Mouse (Mus musculus) stomach, embryonic 14.5 days (tissue): Measurements from ENCODE around the gene Phldb2. TPM values are rescaled to one million over a fixed set of nuclear protein-coding genes. Genes with fewer than 3 reads are reported as not detected.

Source experiments
- ATAC-seq: fragments of 200-750 bp; cut with Nextera tagmentation; 2 replicates; pipeline ENCODE4 v1.8.0; 2017; ENCODE audit warnings: low read depth, moderate TSS enrichment; ENCODE audit not compliant: insufficient number of reproducible peaks, insufficient read depth, low FRiP score
- H3K27ac ChIP-seq: fragments of 300-500 bp; sonication (generic); 2 replicates; pipeline ENCODE4 v1.5.1; 2014; ENCODE audit warnings: mild to moderate bottlenecking, low read length, moderate library complexity, mixed read lengths
- H3K27me3 ChIP-seq: fragments of 300-500 bp; sonication (generic); 2 replicates; pipeline ENCODE4 v1.6.1; 2014; ENCODE audit warnings: low read length, control low read depth, mixed read lengths; ENCODE audit not compliant: control insufficient read depth, insufficient read depth
- H3K36me3 ChIP-seq: fragments of 300-500 bp; sonication (generic); 2 replicates; pipeline ENCODE4 v1.6.1; 2014; ENCODE audit warnings: mild to moderate bottlenecking, control low read depth, low read length, moderate library complexity, mixed read lengths; ENCODE audit not compliant: control insufficient read depth, insufficient read depth
- H3K4me1 ChIP-seq: fragments of 300-500 bp; sonication (generic); 2 replicates; pipeline ENCODE4 v1.6.1; 2014; ENCODE audit warnings: low read length, control low read depth, mixed read lengths; ENCODE audit not compliant: control insufficient read depth, insufficient read depth
- H3K4me2 ChIP-seq: fragments of 300-500 bp; sonication (generic); replicated peaks from 2 replicates; pipeline ENCODE4 v1.6.1; 2014; ENCODE audit warnings: low read depth, low read length, control low read depth
- H3K4me3 ChIP-seq: fragments of 300-500 bp; sonication (generic); 2 replicates; pipeline ENCODE4 v1.5.1; 2014; ENCODE audit warnings: low read depth, low read length, control low read depth
- H3K9ac ChIP-seq: fragments of 300-500 bp; sonication (generic); replicated peaks from 2 replicates; pipeline ENCODE4 v1.6.1; 2014; ENCODE audit warnings: low read depth, mild to moderate bottlenecking, control low read depth, low read length, moderate library complexity, mixed read lengths
- H3K9me3 ChIP-seq: fragments of 300-500 bp; sonication (generic); 2 replicates; pipeline ENCODE4 v1.6.1; 2016; ENCODE audit warnings: low read depth, low read length, control low read depth; ENCODE audit not compliant: control insufficient read depth
- WGBS: fragments of 180-500 bp; shearing (Covaris S2); extraction: QIAGEN DNeasy Blood & Tissue Kit; methylation state at CpG from one replicate; pipeline ENCODE4 v1.1.7; 2014; 5-methylcytosine and 5-hydroxymethylcytosine counted together
- polyA plus RNA-seq: library from polyadenylated mRNA; unstranded; fragments of >200 nt; fragmentation: Nextera tagmentation; extraction: Ambion mirVana; gene quantifications from 2 replicates; pipeline ENCODE4 v1.2.1, GENCODE M21; 2014

Phldb2 gene
- polyA plus RNA-seq, 1 experiment from 2014 or later, result 29.7 TPM

GRCm38 (mm10) chr16:45714489-45715150, 238.8 kb downstream of the Phldb2 start:
- 76% methylated on average over 5 of the region's 5 CpGs for WGBS
- Histone ChIP-seq H3K9ac (no peak overlapping the region), H3K4me1 (no peaks in the 10 kb centered on the region), H3K4me3 (no peak overlapping the region), H3K27me3 (no peaks in the 10 kb centered on the region), H3K9me3 (peaks cover 8% of the 10 kb centered on the region; the same call in 1 of the 2 replicates), H3K36me3 (no peaks in the 10 kb centered on the region), H3K27ac (no peak overlapping the region), H3K4me2 (no peak overlapping the region)
- no peak for ATAC-seq

GRCm38 (mm10) chr16:45713878-45714277, 239.5 kb downstream of the Phldb2 start:
- no peaks in the 10 kb centered on the region for H3K27me3 ChIP-seq
- no peak for ATAC-seq
- WGBS, result 71% methylated on average over 1 of the region's 1 CpGs

GRCm38 (mm10) chr16:45713261-45713660, 240.1 kb downstream of the Phldb2 start:
- WGBS, result 92% methylated on average over 5 of the region's 5 CpGs
- no peak overlapping the region for H3K4me2 ChIP-seq
- no peaks in the 10 kb centered on the region for H3K4me1 ChIP-seq
- H3K4me3 ChIP-seq, result no peak overlapping the region
- no peaks in the 10 kb centered on the region for H3K27me3 ChIP-seq
- H3K27ac ChIP-seq, result no peak overlapping the region
- peaks cover 8% of the 10 kb centered on the region; the same call in 1 of the 2 replicates for H3K9me3 ChIP-seq
- no peak for ATAC-seq
- no peaks in the 10 kb centered on the region for H3K36me3 ChIP-seq
- no peak overlapping the region for H3K9ac ChIP-seq

More at GRCm38 (mm10) chr16:45713878-45714277, 239.5 kb downstream of the Phldb2 start:
- no peak overlapping the region for H3K4me3 ChIP-seq
- no peak overlapping the region for H3K9ac ChIP-seq
- no peaks in the 10 kb centered on the region for H3K36me3 ChIP-seq
- no peaks in the 10 kb centered on the region for H3K4me1 ChIP-seq
- H3K27ac ChIP-seq, result no peak overlapping the region
- no peak overlapping the region for H3K4me2 ChIP-seq
- peaks cover 8% of the 10 kb centered on the region; the same call in 1 of the 2 replicates for H3K9me3 ChIP-seq

GRCm38 (mm10) chr16:45711263-45711662, 242.1 kb downstream of the Phldb2 start:
- Histone ChIP-seq H3K27ac (no peak overlapping the region), H3K27me3 (no peaks in the 10 kb centered on the region), H3K4me2 (no peak overlapping the region), H3K9me3 (peaks cover 6% of the 10 kb centered on the region; the same call in 1 of the 2 replicates), H3K4me3 (no peak overlapping the region), H3K9ac (no peak overlapping the region), H3K36me3 (no peaks in the 10 kb centered on the region), H3K4me1 (no peaks in the 10 kb centered on the region)
- WGBS, result 71% methylated on average over 7 of the region's 7 CpGs
- no peak for ATAC-seq

GRCm38 (mm10) chr16:45699301-45699700, 254.1 kb downstream of the Phldb2 start:
- H3K9me3 ChIP-seq, result no peaks in the 10 kb centered on the region
- no peaks in the 10 kb centered on the region for H3K4me1 ChIP-seq
- no peaks in the 10 kb centered on the region for H3K36me3 ChIP-seq
- H3K27ac ChIP-seq, result no peak overlapping the region
- WGBS, result 48% methylated on average over 5 of the region's 5 CpGs
- no peak overlapping the region for H3K4me2 ChIP-seq
- H3K4me3 ChIP-seq, result no peak overlapping the region
- no peaks in the 10 kb centered on the region for H3K27me3 ChIP-seq
- H3K9ac ChIP-seq, result no peak overlapping the region
- ATAC-seq, result no peak

- Histone ChIP-seq H3K27ac (no peak overlapping the region), H3K9ac (no peak overlapping the region), H3K36me3 (no peaks in the 10 kb centered on the region), H3K9me3 (no peaks in the 10 kb centered on the region), H3K27me3 (no peaks in the 10 kb centered on the region), H3K4me2 (no peak overlapping the region), H3K4me3 (no peak overlapping the region), H3K4me1 (no peaks in the 10 kb centered on the region)
- no peak for ATAC-seq
- WGBS, result 79% methylated on average over 6 of the region's 6 CpGs
Measured at GRCm38 (mm10) chr16:45697996-45698395, 255.4 kb downstream of the Phldb2 start.

Other genes starting within 250 kb of the Phldb2 start
- 36.7 and 37.4 TPM in 2 replicates for gene Tagln3, start 229.0 kb downstream of the Phldb2 start, polyA plus RNA-seq
- 35.6 and 35.7 TPM in 2 replicates for gene Abhd10, start 210.6 kb downstream of the Phldb2 start, polyA plus RNA-seq
- 1.0 and 1.2 TPM in 2 replicates for gene Plcxd2, start 56.6 kb upstream of the Phldb2 start, polyA plus RNA-seq
- gene Cd96, start 166.7 kb upstream of the Phldb2 start, polyA plus RNA-seq, result 0.19 TPM in 1 of 2 replicates, not detected in the other
- 3.1 and 3.6 TPM in 2 replicates for gene Gm4737, start 201.5 kb upstream of the Phldb2 start, polyA plus RNA-seq